Mouse (Mus musculus) urinary bladder, adult 2 months (tissue): Measurements from ENCODE around the gene Frrs1. TPM values are rescaled to one million over a fixed set of nuclear protein-coding genes. Genes with fewer than 3 reads are reported as not detected.

Source experiments
- DNase-seq: peaks from one replicate; pipeline ENCODE4 v3.0.0; 2022; ENCODE audit warnings: low spot score
- polyA plus RNA-seq: library from polyadenylated mRNA; depleted of rRNA; stranded (reverse); fragments of >200 nt; gene quantifications from 2 replicates; pipeline ENCODE4 v1.2.3, GENCODE M21; 2012

Frrs1 gene
- polyA plus RNA-seq, 1 experiment = 14.6 TPM

- no peak for DNase-seq
Measured at GRCm38 (mm10) chr3:116848099-116848498, 11.2 kb upstream of the Frrs1 start.

DNA sequence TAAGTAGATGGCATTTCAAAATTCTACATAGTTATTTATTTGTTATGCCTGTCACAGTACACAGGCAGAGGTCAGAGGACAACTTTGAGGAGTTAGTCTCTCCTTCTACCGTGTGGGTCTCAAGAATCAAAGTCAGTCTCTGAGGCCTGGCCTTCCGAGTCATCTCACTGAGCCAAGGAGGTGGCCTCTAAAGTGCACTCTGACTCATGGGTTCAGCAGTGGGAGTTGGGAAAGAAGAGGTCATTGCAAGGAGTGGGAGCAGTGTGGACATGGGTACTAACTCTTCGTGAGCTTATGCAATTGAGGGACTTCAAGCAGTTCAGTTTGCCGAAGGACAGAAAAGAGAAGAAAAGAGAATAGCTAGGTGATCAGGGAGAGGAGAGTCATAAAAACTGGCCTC lies 10.3 kb upstream of the Frrs1 start:
- DNase-seq = no peak

DNA sequence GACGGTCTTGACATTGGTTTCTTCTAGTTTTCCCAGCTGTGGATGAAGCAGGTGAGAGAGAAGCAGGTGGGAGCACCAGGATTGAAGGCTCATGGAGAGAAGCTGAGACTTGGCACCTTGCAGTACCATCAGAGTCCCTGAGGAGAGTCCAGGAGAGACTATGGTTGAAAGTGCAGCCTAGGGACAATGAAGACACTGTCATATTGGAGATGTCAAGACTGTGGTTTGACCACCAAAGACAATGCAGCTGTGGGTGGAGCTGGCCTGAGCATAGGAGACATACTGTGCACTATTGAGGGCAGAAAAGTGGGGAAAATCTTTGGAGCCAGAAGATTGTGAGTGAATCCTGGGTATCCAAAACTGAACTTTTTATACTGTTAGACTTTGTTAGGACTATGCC lies 8.9 kb upstream of the Frrs1 start:
- no peak for DNase-seq

GRCm38 (mm10) chr3:116852421-116852820 lies 6.8 kb upstream of the Frrs1 start:
- no peak for DNase-seq

- no peak for DNase-seq
Measured at GRCm38 (mm10) chr3:116857611-116858010, 1.7 kb upstream of the Frrs1 start.

- DNase-seq = no peak
Measured at GRCm38 (mm10) chr3:116859752-116860151, 488 bp downstream of the Frrs1 start.

GRCm38 (mm10) chr3:116860333-116861222 lies 1.3 kb downstream of the Frrs1 start:
- no peak for DNase-seq

GRCm38 (mm10) chr3:116861223-116861539 lies 1.9 kb downstream of the Frrs1 start:
- DNase-seq = no peak

DNA sequence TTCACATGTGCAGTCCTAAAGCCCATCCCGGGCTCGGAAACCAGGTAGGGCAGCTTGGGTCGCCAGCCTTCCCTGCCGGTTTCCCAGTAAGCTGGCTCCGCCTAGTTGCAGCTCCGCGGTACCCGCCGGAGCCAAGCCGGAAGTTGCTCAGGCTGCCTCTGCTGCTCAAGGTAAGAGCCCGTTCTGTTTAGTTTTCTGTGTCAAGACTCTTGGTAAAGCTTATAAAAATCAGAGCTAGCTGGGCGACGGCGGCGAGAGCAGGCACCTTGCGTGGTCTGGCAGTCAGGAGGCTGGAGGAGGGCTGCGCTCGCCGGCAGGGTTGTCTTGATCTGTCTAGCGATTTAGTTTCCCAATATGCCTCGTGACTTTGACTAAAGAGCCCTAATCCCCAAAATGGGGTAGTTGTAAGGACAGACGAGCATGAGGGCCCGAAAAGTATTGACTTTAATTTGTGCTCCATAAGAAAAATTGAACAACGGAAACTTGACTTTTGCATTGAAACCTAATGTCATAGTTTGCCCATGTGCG lies 2.3 kb downstream of the Frrs1 start:
- peak; percentile 67 for DNase-seq

DNA sequence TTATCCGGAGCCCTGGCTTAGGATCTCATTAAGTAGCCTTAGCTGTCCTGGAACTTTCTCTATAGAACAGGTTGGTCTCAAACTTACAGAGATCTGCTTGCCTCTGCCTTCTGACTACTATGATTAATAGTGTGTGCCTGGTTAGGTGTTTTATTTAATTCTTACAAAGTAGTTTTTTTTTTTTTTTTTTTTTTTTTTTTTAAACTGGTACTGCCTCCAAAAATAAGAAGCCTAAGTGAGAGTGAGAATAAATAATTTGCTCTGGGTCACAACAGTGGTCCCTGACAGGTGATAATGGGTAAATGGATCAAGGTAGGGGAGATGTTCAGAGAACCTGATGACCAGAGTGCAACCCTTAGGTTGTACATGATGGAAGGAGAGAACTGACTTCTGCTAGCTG lies 3.4 kb downstream of the Frrs1 start:
- no peak for DNase-seq

- DNase-seq = no peak
Measured at GRCm38 (mm10) chr3:116864421-116864820, 5.2 kb downstream of the Frrs1 start.

- DNase-seq = no peak
Measured at GRCm38 (mm10) chr3:116865199-116865636, 6.0 kb downstream of the Frrs1 start.

DNA sequence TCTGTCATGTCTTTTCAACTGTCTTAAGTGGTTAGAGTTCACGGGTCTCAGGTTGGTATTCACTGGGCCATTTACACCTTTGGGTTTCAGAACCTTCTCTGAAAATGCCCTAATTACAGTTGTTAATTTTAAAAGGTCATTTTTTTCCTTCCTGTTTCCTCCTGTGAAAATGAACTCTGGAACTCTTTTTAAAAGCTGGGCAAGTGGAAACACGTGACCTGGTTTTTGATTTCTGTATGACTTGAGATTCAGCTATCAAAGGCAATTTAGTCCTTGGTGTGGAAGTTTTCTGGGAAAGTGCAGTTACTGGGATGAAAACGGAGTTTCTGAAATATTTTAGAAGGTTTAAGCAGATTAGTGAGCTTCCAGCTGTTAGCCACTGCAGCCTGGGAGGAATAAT lies 11.1 kb downstream of the Frrs1 start:
- no peak for DNase-seq

GRCm38 (mm10) chr3:116882221-116882960 lies 23.1 kb downstream of the Frrs1 start:
- no peak for DNase-seq

- no peak for DNase-seq
Measured at GRCm38 (mm10) chr3:116884941-116885340, 25.7 kb downstream of the Frrs1 start.

- no peak for DNase-seq
Measured at GRCm38 (mm10) chr3:116889358-116889757, 30.1 kb downstream of the Frrs1 start.

DNA sequence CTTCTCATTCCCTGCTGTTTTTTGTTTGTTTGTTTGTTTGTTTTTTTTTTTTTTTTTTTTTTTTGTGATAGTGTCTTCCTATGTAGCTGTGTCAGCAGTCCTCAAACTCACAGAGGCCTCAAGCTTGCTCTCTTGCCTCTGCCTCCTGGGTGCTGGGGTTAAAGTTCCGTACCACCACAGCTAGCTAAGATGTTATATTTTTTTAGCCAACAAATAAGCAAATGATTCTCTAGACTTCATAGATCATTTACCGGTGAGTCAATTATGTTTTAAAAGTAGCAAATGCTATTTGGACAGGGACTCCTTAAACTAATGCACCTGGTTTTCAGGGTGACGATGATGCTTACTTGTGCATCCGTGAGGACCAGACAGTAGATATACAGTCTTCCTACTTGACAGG lies 31.3 kb downstream of the Frrs1 start:
- no peak for DNase-seq

DNA sequence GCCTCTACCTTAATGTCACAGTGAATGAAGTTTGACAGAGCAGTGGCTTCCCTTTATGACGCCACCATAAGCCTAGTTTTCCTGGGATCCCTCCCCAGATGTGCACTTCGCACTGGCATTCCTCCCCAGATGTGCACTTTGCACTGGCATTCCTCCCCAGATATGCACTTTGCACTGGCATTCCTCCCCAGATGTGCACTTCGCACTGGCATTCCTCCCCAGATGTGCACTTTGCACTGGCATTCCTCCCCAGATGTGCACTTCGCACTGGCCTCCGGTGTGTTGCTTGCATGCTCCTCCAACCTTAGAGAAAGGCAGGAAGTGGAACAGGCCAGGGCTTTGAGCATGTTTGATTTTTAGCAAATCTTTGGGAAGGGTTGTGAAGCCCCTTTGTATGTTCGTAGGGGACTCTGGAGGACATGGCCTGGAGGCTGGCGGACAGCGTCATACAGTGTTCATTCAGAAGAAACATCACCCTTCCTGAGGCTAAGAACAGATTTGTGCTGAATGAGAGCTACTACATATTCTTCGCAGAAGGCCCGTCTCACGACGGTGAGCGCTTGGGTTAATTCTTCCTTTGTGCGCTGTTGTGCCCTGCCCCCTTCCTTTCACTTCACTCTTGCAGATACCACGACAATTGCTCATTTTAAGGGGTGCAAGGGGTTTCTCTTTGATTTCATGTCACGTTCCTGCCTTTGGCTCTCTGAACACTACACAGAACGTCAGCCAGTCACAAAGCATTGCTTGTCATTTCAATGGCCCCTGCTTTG lies 32.4 kb downstream of the Frrs1 start:
- no peak for DNase-seq

DNA sequence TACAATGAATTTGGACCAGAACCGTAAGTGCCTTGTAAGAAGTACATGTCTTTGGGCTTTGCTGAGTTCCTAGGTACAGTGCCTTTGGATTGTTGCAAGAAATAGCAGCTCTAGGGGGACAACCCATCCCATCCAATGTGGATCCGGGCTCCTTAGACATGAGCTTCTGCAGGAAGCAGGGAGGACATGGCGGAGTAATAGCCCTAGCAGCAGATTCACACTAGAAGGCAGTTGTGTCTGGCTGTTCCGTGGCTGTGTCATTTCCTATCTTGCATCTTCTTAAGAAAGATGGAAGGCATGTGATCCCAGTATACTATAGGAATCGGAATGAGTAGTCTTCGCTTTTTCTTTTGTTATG lies 32.9 kb downstream of the Frrs1 start:
- DNase-seq = no peak

DNA sequence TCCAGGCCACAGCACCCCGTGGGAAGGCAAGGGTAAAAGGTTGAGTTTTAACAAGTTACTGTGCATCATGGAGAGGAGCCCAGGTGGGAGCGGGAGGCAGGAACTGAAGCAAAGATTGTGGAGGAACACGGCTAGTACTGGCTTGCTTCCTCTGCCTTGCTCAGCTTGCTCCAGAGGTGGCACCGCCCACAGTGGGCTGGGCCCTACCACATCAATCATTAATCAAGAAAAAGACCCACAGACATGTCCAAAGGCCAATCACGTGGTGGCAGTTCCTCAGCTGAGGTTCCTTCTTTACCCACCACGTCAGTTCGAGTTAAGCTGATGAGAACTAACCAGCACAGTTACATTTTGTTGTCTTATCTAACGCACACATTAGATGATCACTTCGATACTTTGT lies 33.6 kb downstream of the Frrs1 start:
- DNase-seq = no peak

- peak; percentile 34 for DNase-seq
Measured at GRCm38 (mm10) chr3:116904158-116904557, 44.9 kb downstream of the Frrs1 start.

DNA sequence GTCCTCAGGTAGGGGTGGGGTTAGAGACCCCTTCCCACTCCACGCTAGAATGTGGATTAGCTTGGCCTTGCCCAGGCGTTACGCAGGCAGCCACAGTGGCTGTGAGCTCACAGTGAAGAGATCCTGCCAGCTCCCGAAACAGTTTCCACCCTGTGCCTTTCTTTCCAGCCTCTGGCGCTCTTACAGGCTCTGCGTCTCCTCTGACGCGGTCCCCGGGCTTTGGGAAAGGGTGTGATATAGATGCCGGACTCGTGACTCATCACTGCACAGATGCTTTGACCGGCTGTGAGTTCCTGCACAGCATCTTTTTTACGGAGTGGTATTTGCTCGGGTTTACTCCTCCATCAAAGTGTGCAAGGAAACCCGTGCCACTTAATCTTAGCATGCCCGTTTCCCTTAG lies 46.6 kb downstream of the Frrs1 start:
- no peak for DNase-seq
